Mouse (Mus musculus): ENCODE data around the gene Trem1.

Trem1 gene

DNA sequence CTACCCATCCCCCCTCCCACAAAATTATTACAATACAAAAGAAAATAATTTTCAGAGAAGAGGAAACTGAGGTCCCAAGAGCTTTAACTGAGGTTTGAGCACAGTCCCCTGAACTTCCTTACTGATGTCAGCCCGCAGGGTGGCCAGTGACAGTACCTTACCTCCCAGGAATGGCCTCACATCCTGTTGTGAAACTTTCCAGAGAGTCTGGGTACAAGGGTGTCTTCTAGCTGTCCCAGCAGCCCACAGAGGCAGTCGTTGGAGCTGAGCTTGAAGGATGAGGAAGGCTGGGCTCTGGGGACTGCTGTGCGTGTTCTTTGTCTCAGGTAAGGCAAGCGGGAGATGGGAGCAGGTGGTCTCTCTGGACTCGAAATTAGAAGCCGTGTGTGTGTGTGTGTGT lies at the start of gene Trem1:
TSS of gene Trem1 (plus strand) at position 251 of the 400 bp plus-strand sequence.
- no peak for DNase-seq (ENCODE audit: low spot score)

DNA sequence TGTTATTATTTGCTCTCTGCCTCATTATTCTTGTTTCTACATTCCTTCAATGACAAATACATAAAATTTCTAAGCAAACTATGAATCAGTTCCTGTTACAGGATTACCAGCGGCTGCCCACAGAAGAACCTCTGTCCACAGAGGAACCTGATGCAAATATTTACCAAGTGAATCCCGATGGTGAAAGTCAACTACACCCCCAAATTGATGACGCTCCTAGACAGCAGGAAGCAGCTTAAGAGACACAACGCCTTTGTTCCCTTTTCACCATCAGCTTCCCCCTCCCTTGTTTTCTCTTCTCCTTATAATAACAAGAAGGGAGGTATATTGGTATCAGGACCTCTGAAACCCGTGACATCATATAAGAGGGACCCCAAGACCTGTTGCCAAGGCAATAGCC lies 47.3 kb upstream of the Trem1 start:
- DNase-seq (ENCODE audit: low spot score) = no peak

DNA sequence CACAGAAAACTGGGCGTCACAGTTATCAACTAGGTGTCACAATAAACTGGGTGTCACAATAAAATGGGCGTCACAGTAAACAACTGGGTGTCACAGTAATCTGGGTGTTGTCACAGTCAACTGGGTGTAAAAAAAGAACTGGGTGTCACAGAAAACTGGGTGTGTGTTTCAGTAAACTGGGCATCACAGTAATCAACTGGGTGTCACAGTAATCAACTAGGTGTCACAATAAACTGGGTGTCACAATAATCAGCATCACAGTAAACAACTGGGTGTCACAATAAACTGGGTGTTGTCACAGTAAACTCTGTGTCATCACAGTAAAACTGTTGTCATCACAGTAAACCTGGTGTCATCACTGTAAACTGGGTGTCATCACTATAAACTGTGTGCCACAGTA lies 40.2 kb upstream of the Trem1 start:
- DNase-seq (ENCODE audit: low spot score) = no peak

DNA sequence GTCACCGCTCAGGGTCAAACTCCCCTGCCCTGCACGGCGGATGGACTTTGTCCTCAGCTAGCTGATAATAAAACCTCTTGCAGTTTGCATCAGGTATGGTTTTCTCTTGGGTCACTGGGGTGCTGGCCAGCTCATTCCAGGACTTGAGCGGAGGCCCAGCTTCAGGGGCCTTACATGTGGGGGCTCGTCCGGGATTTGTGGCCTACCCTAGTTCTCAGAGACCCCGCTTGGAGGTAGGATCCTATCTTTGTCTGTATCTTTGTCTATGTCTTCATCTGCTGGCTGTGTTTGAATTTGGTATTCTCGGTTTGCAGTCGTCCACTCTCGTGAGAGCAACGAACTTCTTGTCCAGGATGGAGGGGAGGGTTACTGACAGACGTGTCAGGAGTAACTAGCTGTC lies 29.5 kb upstream of the Trem1 start:
- no peak for DNase-seq (ENCODE audit: low spot score)

DNA sequence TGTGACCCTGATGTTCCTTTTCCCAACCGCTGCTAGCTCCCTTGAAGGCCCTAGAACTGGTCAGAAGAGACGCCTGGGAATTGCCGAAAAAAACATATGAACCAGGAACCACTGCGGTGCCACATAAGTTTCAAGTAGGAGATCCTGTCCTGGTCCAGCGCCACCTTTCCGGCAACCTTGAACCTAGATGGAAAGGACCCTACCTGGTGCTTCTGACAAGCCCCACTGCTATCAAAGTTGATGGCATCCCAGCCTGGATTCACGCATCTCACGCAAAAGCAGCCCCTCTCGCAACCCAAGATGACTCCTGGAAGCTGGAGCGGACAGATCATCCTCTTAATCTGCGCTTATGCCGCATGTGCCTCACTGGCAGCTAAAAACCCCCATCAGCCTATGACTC lies 20.0 kb upstream of the Trem1 start:
- no peak for DNase-seq (ENCODE audit: low spot score)

DNA sequence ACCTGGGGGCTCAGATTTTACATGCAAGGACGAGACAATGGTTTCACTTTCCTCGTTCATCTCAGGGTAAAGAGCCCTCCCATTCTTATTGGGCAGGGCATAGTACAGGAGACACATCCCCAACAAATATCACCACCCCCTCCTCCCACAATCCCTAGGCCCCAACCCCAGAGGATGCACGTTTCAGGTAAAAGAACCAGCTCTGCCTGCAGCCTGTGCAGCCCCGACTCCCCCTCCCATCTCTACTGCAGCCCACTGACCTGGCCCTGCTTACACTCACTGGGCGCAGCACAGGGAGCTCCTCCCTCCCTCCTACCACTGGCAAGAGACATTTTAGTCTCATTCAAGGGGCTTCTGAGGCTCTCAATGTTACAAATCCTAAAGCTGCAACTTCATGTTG lies 19.1 kb upstream of the Trem1 start:
- no peak for DNase-seq (ENCODE audit: low spot score)

DNA sequence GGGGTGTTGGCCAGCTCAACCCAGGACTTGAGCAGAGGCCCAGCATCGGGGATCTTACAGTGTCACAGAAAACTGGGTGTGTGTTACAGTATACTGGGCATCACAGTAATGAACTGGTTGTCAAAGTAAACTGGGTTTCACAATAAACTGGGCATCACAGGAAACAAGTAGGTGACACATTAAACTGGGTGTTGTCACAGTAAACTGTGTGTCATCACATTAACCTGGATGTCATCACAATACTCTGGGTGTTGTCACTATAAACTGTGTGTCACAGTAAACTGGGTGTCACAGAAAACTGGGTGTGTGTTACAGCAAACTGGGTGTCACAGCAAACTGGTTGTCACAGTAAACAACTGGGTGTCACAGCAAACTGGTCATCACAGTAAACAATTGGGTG lies 17.1 kb upstream of the Trem1 start:
- DNase-seq (ENCODE audit: low spot score) = no peak

DNA sequence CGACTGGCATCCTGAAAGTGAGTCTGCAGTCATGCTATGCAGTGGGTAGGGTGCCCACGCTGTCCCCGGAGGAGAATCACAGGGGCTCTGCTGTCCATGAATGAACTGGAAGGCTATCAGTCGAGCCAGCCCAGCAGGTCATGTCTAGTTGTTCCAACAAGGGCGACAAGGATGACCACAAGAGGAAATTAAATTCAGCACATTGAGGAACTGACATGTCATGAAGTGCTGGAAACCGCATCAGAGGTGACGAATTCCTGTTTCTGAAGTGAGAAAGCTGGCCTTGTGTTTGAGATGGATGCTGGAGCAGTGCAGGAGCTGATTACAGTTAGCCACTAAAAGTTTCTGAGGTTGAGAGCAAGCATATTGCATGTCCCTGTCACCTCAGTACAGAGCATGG lies 1.9 kb upstream of the Trem1 start:
- no peak for DNase-seq (ENCODE audit: low spot score)

DNA sequence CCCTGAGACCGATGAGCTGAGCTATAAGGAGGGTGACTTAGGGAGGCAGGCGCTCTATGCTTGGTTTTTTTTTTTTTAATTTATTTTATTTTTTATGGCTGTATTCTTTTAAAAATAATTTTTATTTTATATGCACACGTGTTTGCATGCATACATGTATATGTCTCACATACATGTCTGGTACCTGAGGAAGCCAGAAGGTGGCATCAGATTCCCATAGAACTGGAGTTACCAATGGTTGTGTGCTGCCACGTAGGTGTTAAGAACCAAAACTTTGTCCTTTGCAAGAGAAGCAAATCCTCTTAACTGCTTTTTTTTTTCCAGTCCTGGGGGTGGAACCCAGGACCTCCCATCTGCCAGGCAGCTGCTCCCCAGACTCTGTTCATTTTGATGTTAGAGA lies 1.2 kb downstream of the Trem1 start:
- DNase-seq (ENCODE audit: low spot score) = no peak

DNA sequence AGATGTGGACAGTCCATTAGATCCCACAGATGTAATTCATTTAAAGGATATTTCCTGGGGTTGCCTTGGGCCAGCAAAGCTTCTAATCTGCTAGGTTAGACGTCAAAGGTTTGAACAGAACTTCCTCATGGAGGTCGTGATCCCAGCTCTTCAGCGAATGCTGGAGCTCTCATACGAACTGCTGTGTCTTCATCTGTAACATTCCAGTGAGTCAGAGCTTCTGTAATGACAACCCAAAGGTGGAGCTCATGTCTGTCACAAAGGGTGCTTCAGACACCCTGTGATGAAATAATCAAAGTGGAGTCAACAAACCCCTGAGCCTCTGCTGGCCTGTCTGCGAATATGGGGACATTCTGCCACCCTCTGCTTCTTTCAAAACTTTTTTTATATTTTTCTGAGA lies 2.0 kb downstream of the Trem1 start:
- DNase-seq (ENCODE audit: low spot score) = no peak

DNA sequence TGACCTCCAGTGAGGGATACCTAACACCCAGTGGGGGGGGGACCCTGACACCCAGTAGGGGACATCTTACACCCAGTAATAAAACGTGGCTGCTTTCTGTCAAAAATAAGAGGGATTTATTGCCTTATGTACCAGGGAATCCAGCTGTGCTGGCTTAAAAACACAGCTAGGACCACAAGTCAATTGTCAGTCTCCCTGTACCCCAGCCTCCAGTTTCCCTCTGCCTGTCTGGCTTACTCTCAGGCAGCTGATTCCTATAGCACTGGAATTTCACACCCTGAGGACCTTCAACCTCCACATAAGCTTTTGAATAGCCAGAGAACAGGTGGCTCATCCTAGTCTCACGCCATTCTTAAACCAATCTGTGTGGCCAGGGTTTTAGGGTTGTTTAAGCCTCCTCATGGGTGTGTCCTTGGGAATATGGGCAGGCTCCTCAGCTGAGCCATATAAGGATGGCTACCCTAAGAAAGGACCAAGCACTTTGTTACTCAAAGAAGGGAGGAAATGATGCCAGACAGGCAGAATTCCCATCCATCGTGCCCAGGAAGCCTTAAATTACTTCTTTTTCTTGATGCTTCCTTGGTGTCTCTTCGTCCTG lies 3.3 kb downstream of the Trem1 start:
- DNase-seq (ENCODE audit: low spot score) = no peak

DNA sequence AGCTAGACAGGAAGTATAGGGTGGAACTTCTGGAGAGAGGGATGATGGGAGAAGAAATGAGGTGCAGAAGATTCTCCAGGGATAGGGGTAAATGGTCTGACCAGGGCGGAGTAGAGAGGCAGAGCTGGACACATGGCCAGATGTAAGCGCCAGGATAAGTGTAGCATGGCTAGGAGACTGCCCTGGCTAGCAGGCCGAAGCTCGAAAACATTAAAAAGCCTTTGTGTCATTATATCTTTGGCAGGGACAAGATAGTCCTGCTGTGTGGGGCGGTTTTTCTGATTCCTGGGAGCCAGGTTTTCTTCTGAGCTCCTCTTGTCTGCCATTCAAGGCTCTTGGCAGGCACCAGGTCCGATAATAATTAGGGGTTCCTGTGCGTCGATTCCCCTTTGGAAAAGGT lies 5.1 kb downstream of the Trem1 start:
- no peak for DNase-seq (ENCODE audit: low spot score)

DNA sequence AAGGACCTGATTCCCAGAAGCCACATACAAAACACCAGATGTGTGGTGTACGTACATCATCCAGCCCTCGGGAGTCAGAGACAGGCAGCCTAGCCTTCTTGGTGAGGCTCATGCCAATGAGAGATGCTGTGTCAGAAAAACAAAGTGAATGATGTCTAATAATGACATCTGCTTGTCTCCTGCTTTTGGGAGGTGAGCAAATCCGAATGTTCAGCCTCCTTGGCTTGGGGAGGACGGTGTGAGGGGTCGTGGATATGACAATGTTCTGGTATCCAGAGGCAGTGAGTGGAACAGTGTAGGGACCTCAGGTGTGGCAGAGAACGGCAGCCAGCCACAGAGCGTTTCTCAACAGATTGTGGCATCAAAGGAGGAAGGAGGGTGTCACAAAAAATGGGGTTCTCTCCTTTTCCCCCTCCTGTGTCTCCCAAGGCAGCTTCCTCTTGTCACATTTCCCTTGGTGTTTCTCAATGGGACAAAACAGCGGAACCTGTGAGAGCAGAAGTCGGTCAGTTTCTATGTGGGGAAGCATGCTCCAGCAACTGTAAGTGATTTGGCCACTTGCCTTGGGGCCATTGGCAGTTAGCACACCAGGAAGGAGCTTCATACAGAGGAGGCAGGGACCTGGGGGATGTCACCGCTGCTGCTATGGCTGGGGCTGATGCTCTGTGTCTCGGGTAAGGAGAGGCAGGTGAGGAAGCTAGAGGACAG lies 14.8 kb downstream of the Trem1 start, which contains the start of gene Trem3:
TSS of gene Trem3 (plus strand) at position 557 of the 708 bp plus-strand sequence.
- DNase-seq (ENCODE audit: low spot score) = no peak

DNA sequence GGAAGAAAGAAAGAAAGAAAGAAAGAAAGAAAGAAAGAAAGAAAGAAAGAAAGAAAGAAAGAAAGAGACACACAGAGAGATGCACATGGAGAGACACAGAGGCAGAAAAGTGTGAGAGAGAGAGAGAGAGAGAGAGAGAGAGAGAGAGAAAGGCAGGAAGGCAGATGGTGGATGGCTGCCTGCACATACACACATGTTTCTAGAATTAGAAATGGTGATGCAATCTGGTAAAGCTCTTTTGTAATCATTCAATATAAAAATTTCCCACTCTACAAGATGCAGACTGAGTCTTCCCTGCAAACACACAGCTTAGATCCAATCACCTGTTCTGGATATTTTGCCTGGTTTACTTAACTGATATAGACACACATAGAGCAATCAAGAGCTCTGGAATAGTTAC lies 16.5 kb downstream of the Trem1 start:
- DNase-seq (ENCODE audit: low spot score) = no peak

DNA sequence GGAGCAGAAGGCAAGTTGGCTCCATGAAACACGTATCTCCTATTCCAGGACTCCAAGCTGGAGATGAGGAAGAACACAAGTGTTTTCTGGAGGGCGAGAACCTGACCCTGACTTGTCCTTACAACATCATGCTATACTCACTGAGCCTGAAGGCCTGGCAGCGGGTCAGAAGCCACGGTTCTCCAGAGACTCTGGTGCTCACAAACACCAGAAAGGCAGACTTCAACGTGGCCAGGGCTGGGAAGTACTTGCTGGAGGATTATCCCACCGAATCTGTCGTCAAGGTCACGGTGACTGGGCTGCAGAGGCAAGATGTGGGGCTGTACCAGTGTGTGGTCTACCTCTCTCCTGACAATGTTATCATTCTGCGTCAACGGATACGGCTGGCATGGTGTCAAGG lies 16.9 kb downstream of the Trem1 start:
- no peak for DNase-seq (ENCODE audit: low spot score)

DNA sequence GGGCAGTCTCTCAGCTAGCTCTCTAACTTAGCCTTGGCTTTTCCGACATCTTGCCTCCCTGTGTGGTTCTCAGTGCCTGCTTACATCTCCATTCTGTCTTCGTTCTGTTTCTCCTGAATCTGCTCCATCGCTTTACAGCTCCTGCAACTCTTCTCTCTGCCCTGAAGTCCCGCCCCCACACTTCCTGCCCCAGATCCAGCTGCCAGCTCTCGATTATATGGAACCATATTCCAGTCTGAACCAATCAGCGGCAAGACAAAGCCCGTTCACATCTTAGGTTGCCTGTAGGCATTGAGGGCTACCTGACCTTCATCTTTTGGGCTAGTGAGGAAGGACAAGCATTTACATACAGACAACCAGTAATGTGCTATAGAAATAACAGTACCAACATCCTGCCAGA lies 18.1 kb downstream of the Trem1 start:
- DNase-seq (ENCODE audit: low spot score) = no peak

DNA sequence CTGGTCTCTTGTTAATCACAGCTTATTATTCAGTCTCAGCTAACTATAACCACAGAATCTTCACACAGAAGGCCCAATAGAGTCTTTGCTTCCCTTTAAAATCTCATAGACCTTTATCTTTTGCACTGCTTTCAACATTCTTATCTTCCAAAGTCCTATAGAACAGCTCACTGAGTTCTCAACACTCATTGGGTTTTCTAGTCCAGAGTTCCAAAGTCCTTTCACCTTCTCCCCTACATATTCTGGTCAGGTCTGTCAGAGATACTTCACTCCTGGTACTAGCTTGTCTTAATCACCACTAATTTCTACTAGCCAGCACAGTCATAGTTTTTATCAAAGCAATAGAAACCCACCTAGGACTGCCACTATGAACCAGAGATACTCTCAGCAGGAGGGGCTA lies 24.0 kb downstream of the Trem1 start:
- DNase-seq (ENCODE audit: low spot score) = no peak

DNA sequence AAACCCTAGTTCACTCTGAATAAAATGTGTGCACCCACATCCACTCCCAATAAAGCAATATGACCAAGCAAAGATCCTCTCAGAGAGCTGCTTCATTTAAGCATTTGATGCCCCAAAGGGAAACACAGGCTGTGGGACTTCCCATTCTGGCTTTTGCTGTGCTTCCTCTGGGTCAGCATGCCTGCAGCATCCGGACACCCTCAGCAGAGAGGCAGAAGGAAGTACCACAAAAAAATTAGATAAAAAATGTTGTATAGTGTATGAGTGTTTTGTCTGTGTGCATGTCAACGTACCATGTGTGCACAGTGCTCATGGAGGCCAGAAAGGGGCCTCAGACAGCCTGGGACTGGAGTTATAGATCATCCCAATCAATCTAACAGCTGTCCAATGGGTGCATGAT lies 29.3 kb downstream of the Trem1 start:
- no peak for DNase-seq (ENCODE audit: low spot score)

DNA sequence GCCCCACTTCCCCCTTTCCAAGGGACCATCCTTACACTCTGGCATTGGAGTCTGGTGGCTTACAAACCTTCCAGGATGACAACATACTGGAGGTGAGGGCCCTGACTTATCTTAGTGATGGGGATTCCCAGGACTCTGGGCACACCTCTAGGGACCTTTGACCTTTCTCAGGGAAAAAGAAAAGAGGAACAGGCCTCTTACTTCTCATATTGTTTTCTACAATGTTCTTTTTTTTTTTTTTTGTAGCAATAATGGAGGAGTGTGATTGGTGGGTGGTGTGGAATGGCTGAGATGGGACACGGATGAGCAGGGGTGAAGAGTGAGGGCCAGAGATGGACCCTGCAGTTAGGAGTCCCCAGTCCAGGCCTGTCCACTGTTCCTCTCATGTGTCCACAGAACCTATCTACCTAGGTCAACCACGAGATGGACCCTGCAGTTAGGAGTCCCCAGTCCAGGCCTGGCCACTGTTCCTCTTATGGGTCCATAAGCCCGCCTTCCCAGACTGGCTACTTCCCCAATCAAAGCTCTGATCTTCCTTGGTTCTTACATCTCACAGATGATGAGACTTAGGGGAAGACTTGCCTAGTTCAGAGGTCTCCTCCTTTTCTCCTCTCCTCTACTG lies 31.3 kb downstream of the Trem1 start, which contains the start of gene Treml4:
TSS of gene Treml4 (plus strand) at position 555 of the 622 bp plus-strand sequence.
- DNase-seq (ENCODE audit: low spot score) = no peak

DNA sequence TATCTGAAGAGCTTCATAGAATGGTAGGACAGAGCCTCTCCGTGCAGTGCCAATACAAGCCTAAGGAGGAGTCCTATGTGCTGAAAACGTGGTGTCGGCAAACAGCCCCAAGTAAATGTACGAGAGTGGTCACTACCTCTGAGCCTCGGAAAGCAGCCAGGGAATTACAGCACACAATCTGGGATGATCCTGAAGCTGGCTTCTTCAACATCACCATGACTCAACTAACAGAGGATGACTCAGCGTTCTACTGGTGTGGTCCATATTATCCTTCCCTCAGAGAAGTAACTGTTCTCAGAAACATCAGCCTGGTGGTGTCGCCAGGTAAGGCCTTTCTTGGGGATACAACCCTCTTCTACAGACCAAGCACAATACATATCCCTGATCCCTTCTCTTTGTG lies 32.1 kb downstream of the Trem1 start:
- DNase-seq (ENCODE audit: low spot score) = no peak

DNA sequence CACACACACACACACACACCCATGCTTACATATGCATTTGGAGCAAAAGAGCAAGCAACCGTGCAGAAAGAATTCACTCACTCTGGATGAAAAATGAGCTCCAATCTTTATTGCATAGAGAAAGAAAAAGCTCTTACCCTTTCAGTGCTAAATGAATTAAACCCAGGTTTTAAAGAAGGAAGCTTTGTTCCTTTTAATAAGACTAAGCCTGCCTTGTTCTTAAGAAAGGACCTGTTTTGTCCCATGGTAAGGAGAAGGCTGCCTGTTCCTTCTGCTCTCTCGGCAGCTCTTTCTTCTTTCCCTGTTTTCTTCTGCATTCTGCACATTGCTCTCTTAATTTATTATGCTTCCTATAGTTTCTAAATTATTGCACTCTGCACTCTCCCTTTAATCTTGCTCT lies 33.6 kb downstream of the Trem1 start:
- DNase-seq (ENCODE audit: low spot score) = no peak

DNA sequence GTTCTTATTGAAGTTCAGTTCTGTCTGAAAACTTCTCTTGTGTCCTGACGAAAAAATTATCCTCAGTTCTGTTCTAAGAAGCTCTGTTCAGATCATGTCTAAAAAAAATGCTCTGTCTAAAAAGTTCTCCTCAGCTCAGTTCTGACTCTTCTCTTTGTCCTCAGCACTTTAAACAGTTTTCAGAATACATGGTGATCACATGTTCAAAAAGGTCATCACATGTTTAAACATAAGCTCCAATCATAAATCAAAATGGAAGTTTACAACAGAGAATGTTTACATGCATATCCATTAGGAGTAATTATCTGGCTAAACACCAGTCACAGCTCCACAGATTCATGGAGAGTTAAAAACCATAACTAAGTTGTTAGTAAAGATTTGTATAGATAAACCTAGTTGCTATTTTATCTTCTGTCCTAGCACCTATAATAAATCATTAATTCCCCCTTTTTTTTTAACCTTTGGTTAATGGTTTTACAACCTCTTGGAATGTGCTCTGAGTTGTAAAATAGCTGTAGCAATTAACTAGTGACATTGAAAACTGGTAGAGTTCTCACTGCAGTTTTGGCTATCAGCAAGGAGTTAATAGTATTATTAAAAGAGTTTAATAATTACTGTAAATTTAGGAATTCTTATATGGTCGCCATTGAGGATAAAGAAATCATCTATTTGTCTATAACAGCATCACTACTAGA lies 34.2 kb downstream of the Trem1 start:
- DNase-seq (ENCODE audit: low spot score) = no peak

DNA sequence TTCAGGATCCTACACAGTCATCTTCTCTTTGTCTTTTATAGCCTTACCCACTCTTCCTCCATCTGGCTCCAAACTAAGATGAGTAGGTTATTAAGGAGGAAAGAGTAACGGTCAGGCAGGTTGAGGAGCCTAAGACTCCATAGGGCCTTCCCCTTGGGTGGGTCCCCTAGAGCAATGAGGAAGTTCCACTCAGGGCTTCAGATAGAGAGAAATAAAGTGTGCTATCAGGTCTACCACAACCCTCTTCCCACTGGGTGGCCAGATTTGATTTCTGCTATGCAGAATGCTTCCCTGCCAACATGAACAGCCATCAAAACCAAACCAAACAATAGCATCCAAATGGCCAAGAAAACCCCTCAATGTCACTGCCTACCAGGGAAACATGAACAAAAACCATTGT lies 35.0 kb downstream of the Trem1 start:
- no peak for DNase-seq (ENCODE audit: low spot score)
